ENCODE assay signal across 17 mouse cellular contexts in genomic region chr13:45669969-45670368, GRCm38 (mm10).
DNase-seq lines count a peak whose midpoint lies in the region; ATAC-seq lines count a peak whose summit lies in the region.
"Had no signal": no experiment of that assay in that cellular context is flagged by ENCODE, and none has a peak within 500 bp of the region (broad histone marks: within the 10 kb centered on the region; RNA-seq: fewer than 3 reads in every experiment).

No protein-coding gene starts in this region.

- peak; percentile 32 for DNase-seq in adrenal gland, adult 8-10 months
- DNase-seq in adrenal gland, postnatal 25 days, result no peak
- DNase-seq in layer of hippocampus, adult 11-12 months (ENCODE audit: low spot score), result peak; percentile 32
- DNase-seq in layer of hippocampus, postnatal 25 days (ENCODE audit: extremely low spot score in 1 of 2, low spot score in 1 of 2), result no peak
- peak; percentile 22 to 33 for DNase-seq in adrenal gland, postnatal 36 days
- peak; percentile 47 for DNase-seq in gastrocnemius, postnatal 25 days
- no peak for DNase-seq in thymus, adult 18-20 months
- DNase-seq: cerebellum, adult 9-10 months; heart, adult 11 months; heart, postnatal 36 days; kidney, adult 8-10 months; kidney, postnatal 25 days; lung, postnatal 4 days; thymus, postnatal 25 days had no signal

- ATAC-seq in granulocyte monocyte progenitor cell, adult 5-6 weeks (replicated peaks; ENCODE audit: poor library complexity, severe bottlenecking), result no peak
- ATAC-seq: forebrain, embryonic 16.5 days; midbrain, embryonic 16.5 days had no signal

Comparison
In these comparisons a context has a peak if more than half of its experiments do, and no peak if none do; other contexts are left out.
1. DNase-seq: peak in adrenal gland, adult 8-10 months (single experiment), layer of hippocampus, adult 11-12 months (single experiment), adrenal gland, postnatal 36 days (2 of 2) and gastrocnemius, postnatal 25 days (single experiment); none in adrenal gland, postnatal 25 days (single experiment), layer of hippocampus, postnatal 25 days (0 of 2) and thymus, adult 18-20 months (0 of 2).